Mouse (Mus musculus): ENCODE data around the gene C530008M17Rik. TPM values are rescaled to one million over a fixed set of nuclear protein-coding genes. Genes with fewer than 3 reads are reported as not detected.

Gene C530008M17Rik
- polyA plus RNA-seq, 1 experiment from 2014 or later = 21.2 TPM

DNA sequence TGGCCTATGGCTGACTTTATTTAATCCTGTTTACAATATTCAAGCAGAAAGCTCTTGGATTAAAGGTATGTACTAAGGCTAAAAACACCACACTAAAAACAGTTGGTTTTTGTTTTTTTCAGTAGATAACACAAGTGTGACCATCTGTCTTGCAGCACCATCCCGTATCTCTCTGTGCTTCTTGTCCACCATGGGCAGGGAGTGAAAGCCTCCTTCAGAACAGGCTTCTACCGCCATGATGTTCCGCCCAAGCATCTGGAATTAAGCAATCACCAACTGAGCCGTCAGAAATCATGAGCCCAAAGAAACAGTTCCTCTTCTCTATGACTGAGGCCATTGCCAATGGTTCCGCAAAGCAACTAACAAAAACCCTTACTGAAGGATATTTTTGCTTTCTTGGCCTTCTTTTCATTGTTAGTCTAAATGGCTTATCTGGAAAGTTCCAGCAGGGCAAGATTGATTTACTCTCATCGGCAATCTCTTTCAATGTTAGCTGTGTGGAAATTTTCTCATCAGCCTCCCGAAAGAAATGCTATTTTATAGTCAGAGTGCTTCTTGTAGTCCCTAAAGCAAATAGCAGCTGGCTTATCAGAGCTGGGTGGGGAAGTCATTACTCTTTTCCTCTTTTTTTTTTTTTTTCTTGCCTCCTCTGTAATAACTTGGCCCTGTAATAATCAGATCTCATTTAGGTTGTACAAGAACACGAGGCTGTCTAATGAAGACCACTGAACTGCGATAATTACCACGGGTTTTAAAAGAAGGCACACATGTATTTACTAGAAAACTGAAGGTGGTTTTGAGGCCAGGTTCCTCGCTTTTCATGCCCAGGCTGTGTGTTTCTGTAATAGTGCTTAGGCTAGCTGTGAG lies 49.2 kb downstream of the C530008M17Rik start:
- Histone ChIP-seq H3K4me1 (ENCODE audit: control insufficient read depth, insufficient read depth, low read length) (0 out of 2 replicates have a peak, but pooled peaks cover 5% of the 10 kb centered on the region), H3K4me3 (ENCODE audit: low read length) (no peak overlapping the region), H3K4me2 (replicated peaks; ENCODE audit: low read depth, low read length) (no peak overlapping the region), H3K27ac (ENCODE audit: low read depth, low read length) (no peak overlapping the region; the same call in 1 of the 2 replicates), H3K9me3 (ENCODE audit: control insufficient read depth, low read length) (no peaks in the 10 kb centered on the region), H3K36me3 (ENCODE audit: control insufficient read depth, insufficient read depth, low read length) (no peaks in the 10 kb centered on the region), H3K9ac (ENCODE audit: low read depth, low read length) (no peak overlapping the region), H3K27me3 (ENCODE audit: control insufficient read depth, insufficient read depth, low read length) (no peaks in the 10 kb centered on the region)
- no peak for ATAC-seq (ENCODE audit: low FRiP score, low TSS enrichment)
- WGBS = 74% methylated on average over 11 of the region's 11 CpGs

DNA sequence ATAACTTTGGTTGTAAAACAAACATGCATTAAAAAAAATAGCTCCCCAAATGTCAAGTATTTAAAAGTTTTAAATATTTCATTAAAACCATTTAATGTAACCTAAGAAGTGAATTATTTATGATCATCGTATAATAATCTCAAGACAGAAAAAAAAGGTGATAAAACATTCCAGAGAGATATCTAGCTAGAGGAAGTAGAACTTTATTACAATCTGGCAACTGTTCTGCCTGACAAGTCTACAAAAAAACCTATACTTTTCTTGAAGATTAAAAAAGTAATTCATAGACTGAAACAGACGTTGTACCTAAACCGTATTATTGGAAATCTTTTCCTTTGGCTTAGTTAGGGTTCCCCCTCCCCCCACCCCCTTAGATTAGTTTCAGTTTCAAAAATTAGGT lies 50.8 kb downstream of the C530008M17Rik start:
- Histone ChIP-seq H3K4me2 (replicated peaks; ENCODE audit: low read depth, low read length) (no peak overlapping the region), H3K27me3 (ENCODE audit: control insufficient read depth, insufficient read depth, low read length) (no peaks in the 10 kb centered on the region), H3K9me3 (ENCODE audit: control insufficient read depth, low read length) (no peaks in the 10 kb centered on the region), H3K27ac (ENCODE audit: low read depth, low read length) (no peak overlapping the region), H3K36me3 (ENCODE audit: control insufficient read depth, insufficient read depth, low read length) (no peaks in the 10 kb centered on the region), H3K4me3 (ENCODE audit: low read length) (no peak overlapping the region), H3K4me1 (ENCODE audit: control insufficient read depth, insufficient read depth, low read length) (0 out of 2 replicates have a peak, but pooled peaks cover 5% of the 10 kb centered on the region), H3K9ac (ENCODE audit: low read depth, low read length) (no peak overlapping the region)
- no peak for ATAC-seq (ENCODE audit: low FRiP score, low TSS enrichment)
- WGBS = 82% methylated on average over 3 of the region's 3 CpGs

DNA sequence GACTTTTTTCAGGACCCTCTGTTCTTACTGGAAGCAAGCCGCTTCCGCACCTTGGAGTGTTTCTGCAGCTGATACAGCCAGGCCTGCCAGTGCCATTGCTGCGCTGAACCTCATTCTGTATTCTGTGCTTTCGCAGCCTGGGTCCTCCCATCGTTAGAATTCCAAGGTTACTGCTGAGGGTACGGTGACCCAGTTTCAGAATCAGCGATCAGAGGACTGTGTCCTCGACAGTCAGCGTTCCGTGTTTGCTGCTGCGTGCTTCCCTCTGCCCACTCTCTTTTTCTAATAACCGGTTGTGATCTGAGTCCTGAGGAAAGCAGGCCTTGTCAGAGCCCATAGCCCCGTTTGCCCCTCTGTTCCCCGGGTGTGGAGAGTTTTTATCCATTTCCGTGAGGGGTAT lies 51.7 kb downstream of the C530008M17Rik start:
- Histone ChIP-seq H3K4me2 (replicated peaks; ENCODE audit: low read depth, low read length) (no peak overlapping the region), H3K27me3 (ENCODE audit: control insufficient read depth, insufficient read depth, low read length) (no peaks in the 10 kb centered on the region), H3K9me3 (ENCODE audit: control insufficient read depth, low read length) (no peaks in the 10 kb centered on the region), H3K9ac (ENCODE audit: low read depth, low read length) (no peak overlapping the region), H3K4me1 (ENCODE audit: control insufficient read depth, insufficient read depth, low read length) (no peaks in the 10 kb centered on the region), H3K4me3 (ENCODE audit: low read length) (no peak overlapping the region), H3K36me3 (ENCODE audit: control insufficient read depth, insufficient read depth, low read length) (no peaks in the 10 kb centered on the region), H3K27ac (ENCODE audit: low read depth, low read length) (no peak overlapping the region)
- WGBS = 71% methylated on average over 15 of the region's 15 CpGs
- ATAC-seq (ENCODE audit: low FRiP score, low TSS enrichment) = no peak

DNA sequence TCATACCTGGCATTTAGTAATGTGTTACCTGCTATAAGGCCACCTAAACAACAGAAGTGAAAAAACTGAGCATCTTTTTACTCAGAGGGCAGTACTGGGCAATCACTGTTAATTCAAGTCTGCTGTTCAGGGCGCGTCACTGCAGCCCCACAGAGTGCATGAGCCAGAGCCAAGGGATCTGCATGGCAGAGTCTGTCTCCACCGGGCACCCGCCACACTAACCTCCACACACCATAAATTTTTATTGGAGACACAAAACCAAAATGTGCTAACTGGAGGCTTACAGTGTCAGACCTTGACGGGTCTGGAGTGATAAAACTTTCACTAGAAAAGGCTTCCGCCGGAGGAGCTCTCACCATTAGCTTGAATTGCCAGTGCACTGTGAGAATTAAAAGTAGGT lies 57.4 kb downstream of the C530008M17Rik start:
- peak; percentile 91 for ATAC-seq (ENCODE audit: low FRiP score, low TSS enrichment)
- Histone ChIP-seq H3K9me3 (ENCODE audit: control insufficient read depth, low read length) (no peaks in the 10 kb centered on the region), H3K27me3 (ENCODE audit: control insufficient read depth, insufficient read depth, low read length) (no peaks in the 10 kb centered on the region), H3K27ac (ENCODE audit: low read depth, low read length) (no peak overlapping the region), H3K36me3 (ENCODE audit: control insufficient read depth, insufficient read depth, low read length) (no peaks in the 10 kb centered on the region), H3K4me1 (ENCODE audit: control insufficient read depth, insufficient read depth, low read length) (0 out of 2 replicates have a peak, but pooled peaks cover 3% of the 10 kb centered on the region), H3K4me3 (ENCODE audit: low read length) (no peak overlapping the region), H3K4me2 (replicated peaks; ENCODE audit: low read depth, low read length) (peak overlapping the region; percentile 9), H3K9ac (ENCODE audit: low read depth, low read length) (no peak overlapping the region)
- WGBS = 22% methylated on average over 7 of the region's 7 CpGs

DNA sequence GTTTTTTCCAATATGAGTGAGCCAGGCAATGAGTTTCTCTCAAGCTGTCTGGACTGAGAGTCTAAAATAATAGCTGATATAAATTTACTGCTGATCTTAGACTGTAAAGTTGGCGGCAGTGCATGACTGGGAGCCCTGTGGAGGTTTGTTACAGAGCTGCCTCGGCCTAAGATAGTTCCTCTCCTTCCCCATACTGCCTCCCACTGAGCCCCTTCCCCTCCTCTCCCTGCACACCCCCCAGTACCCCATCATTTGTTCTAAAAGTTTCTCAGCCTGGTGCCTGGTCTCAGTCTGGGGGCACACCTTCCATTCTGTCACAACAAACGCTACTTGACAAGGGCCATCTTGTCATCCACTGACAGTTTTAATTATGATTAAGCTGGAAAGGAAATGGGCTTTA lies 63.6 kb downstream of the C530008M17Rik start:
- H3K4me1 ChIP-seq (ENCODE audit: control insufficient read depth, insufficient read depth, low read length) = no peaks in the 10 kb centered on the region
- 51% methylated on average over 3 of the region's 3 CpGs for whole genome bisulfite sequencing
- H3K9ac ChIP-seq (ENCODE audit: low read depth, low read length) = no peak overlapping the region
- no peak overlapping the region for H3K27ac ChIP-seq (ENCODE audit: low read depth, low read length)
- no peaks in the 10 kb centered on the region for H3K36me3 ChIP-seq (ENCODE audit: control insufficient read depth, insufficient read depth, low read length)
- H3K4me2 ChIP-seq (replicated peaks; ENCODE audit: low read depth, low read length) = no peak overlapping the region
- H3K27me3 ChIP-seq (ENCODE audit: control insufficient read depth, insufficient read depth, low read length) = no peaks in the 10 kb centered on the region
- no peak overlapping the region for H3K4me3 ChIP-seq (ENCODE audit: low read length)
- no peak for ATAC-seq (ENCODE audit: low FRiP score, low TSS enrichment)
- H3K9me3 ChIP-seq (ENCODE audit: control insufficient read depth, low read length) = no peaks in the 10 kb centered on the region

DNA sequence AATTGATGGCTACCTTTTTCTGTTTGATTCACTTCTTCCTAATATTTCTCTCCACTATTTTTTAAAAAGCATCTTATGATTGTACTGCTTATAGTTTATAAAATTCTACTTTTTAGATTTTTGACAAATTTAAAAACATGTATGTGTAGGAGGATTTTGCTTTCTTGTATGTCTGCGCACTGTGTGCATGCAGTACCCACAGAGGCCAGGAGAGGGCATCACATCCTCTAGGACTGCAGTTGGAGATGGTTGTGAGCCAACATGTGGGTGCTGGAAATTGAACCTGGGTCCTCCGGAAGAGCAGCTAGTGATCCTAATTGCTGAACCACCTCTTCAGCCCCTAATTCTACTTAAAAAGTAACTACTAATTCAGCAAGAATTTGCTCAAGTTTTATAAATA lies 68.6 kb downstream of the C530008M17Rik start:
- no peaks in the 10 kb centered on the region for H3K9me3 ChIP-seq (ENCODE audit: control insufficient read depth, low read length)
- ATAC-seq (ENCODE audit: low FRiP score, low TSS enrichment) = no peak
- H3K4me1 ChIP-seq (ENCODE audit: control insufficient read depth, insufficient read depth, low read length) = no peaks in the 10 kb centered on the region
- no peaks in the 10 kb centered on the region for H3K36me3 ChIP-seq (ENCODE audit: control insufficient read depth, insufficient read depth, low read length)
- H3K27ac ChIP-seq (ENCODE audit: low read depth, low read length) = no peak overlapping the region
- H3K4me3 ChIP-seq (ENCODE audit: low read length) = no peak overlapping the region
- no peak overlapping the region for H3K4me2 ChIP-seq (replicated peaks; ENCODE audit: low read depth, low read length)
- 97% methylated on average over 2 of the region's 2 CpGs for WGBS
- no peaks in the 10 kb centered on the region for H3K27me3 ChIP-seq (ENCODE audit: control insufficient read depth, insufficient read depth, low read length)
- no peak overlapping the region for H3K9ac ChIP-seq (ENCODE audit: low read depth, low read length)

DNA sequence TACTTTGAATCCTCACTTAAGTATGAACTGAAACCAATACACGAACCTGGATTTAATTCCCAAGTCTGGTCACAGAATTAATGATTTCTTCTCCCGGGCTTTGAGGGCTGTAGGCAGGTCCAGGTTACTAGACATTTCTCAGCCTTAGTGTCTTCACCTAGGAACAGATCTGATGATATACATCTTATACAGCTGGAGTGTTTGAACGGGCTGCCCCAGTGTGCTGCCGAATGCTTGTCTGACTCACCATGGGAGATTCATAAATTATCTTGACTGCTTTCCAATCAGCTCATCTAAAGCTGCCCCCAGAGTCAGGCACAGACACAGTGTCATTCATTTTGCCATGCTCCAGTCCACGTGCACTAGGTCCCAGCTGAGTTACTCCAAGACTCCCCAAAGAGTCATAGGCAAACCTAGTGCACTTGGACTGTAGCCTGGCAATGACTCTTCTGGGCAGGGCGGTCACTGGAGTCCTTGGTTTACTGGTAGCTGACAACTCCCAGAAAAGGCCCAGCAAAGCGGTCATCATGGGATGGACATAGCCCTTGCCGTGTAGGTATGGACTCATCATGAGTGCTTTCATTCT lies 70.3 kb downstream of the C530008M17Rik start:
- Histone ChIP-seq H3K9ac (ENCODE audit: low read depth, low read length) (no peak overlapping the region), H3K36me3 (ENCODE audit: control insufficient read depth, insufficient read depth, low read length) (no peaks in the 10 kb centered on the region), H3K4me1 (ENCODE audit: control insufficient read depth, insufficient read depth, low read length) (no peaks in the 10 kb centered on the region), H3K9me3 (ENCODE audit: control insufficient read depth, low read length) (no peaks in the 10 kb centered on the region), H3K27ac (ENCODE audit: low read depth, low read length) (no peak overlapping the region), H3K4me3 (ENCODE audit: low read length) (no peak overlapping the region), H3K27me3 (ENCODE audit: control insufficient read depth, insufficient read depth, low read length) (no peaks in the 10 kb centered on the region), H3K4me2 (replicated peaks; ENCODE audit: low read depth, low read length) (no peak overlapping the region)
- no peak for ATAC-seq (ENCODE audit: low FRiP score, low TSS enrichment)
- WGBS = 75% methylated on average over 8 of the region's 8 CpGs

DNA sequence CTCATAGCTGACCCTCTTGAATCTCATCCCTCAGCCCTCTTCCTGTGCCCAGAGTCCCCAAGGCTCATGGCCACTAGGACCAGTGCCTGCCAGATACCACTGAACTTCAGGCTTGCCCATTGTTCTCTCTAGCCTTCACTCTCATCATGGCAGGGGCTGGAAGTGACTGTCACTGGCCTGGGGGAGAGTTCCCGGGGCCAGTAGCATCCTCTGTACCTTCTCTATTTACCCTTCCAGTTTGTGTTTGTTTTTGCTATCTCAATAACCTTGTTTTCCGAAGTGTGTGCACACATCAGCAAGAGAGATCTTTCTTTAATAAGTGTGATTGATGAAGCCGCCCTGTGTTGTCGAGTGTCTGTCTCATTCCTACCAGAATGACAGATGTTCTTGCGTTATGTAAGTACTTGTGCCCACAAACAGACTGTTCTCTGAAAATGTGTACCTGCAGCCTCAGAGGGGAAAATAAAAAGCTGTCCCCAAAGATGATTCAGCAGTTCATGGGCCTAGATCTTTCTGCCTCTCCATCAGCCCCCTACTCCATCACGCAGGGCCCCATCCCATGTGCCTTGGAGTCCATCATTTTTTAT lies 76.8 kb downstream of the C530008M17Rik start:
- whole genome bisulfite sequencing = 83% methylated on average over 6 of the region's 6 CpGs
- Histone ChIP-seq H3K27ac (ENCODE audit: low read depth, low read length) (no peak overlapping the region), H3K4me2 (replicated peaks; ENCODE audit: low read depth, low read length) (no peak overlapping the region), H3K36me3 (ENCODE audit: control insufficient read depth, insufficient read depth, low read length) (no peaks in the 10 kb centered on the region), H3K9ac (ENCODE audit: low read depth, low read length) (no peak overlapping the region), H3K4me3 (ENCODE audit: low read length) (no peak overlapping the region), H3K4me1 (ENCODE audit: control insufficient read depth, insufficient read depth, low read length) (no peaks in the 10 kb centered on the region), H3K9me3 (ENCODE audit: control insufficient read depth, low read length) (no peaks in the 10 kb centered on the region), H3K27me3 (ENCODE audit: control insufficient read depth, insufficient read depth, low read length) (no peaks in the 10 kb centered on the region)
- ATAC-seq (ENCODE audit: low FRiP score, low TSS enrichment) = no peak

DNA sequence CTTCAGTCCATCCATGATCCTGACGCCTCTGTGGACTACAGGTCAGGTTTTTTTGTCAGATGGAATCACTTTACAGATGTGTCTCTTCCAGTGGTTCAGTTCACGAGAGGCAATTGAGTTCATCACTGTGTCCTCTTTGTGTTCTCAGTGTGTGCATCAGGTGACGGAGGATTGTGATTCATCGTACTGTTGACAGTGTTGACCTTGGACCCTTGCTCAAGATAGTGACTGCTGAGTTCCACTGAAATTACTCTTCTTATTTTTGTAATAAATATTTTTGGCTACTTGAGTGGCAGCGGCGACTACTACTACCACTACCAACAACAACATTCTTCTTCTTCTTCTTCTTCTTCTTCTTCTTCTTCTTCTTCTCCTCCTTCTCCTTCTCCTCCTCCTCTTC lies 85.2 kb downstream of the C530008M17Rik start:
- WGBS = 92% methylated on average over 6 of the region's 6 CpGs

More for the DNA sequence above, 85.2 kb downstream of the C530008M17Rik start:
- Histone ChIP-seq H3K9ac (ENCODE audit: low read depth, low read length) (no peak overlapping the region), H3K27ac (ENCODE audit: low read depth, low read length) (no peak overlapping the region), H3K36me3 (ENCODE audit: control insufficient read depth, insufficient read depth, low read length) (no peaks in the 10 kb centered on the region), H3K4me2 (replicated peaks; ENCODE audit: low read depth, low read length) (no peak overlapping the region), H3K27me3 (ENCODE audit: control insufficient read depth, insufficient read depth, low read length) (no peaks in the 10 kb centered on the region), H3K4me3 (ENCODE audit: low read length) (no peak overlapping the region), H3K4me1 (ENCODE audit: control insufficient read depth, insufficient read depth, low read length) (no peaks in the 10 kb centered on the region), H3K9me3 (ENCODE audit: control insufficient read depth, low read length) (no peaks in the 10 kb centered on the region)
- no peak for ATAC-seq (ENCODE audit: low FRiP score, low TSS enrichment)

All from kidney, embryonic 14.5 days (tissue).